Mouse (Mus musculus) kidney, adult 18-20 months (tissue): ENCODE results near the gene Pex6.

Experiments
- DNase-seq: peaks from one replicate; pipeline ENCODE4 v3.0.0; 2021

Gene Pex6

GRCm38 (mm10) chr17:46702100-46702499, 9.2 kb upstream of the Pex6 start:
- DNase-seq = no peak

GRCm38 (mm10) chr17:46702506-46702905, 8.8 kb upstream of the Pex6 start:
- DNase-seq = no peak

- no peak for DNase-seq
Observed at GRCm38 (mm10) chr17:46703971-46704886, 7.0 kb upstream of the Pex6 start.

GRCm38 (mm10) chr17:46704887-46705835, 6.1 kb upstream of the Pex6 start, which contains the start of gene Ppp2r5d:
Gene Ppp2r5d, minus strand, starts transcription at chr17:46705111.
- peak; percentile 97 for DNase-seq

- DNase-seq = no peak
Observed at GRCm38 (mm10) chr17:46706375-46707089, 4.7 kb upstream of the Pex6 start.

- peak; percentile 61 for DNase-seq
Observed at GRCm38 (mm10) chr17:46711612-46712271, 479 bp downstream of the Pex6 start.

- DNase-seq = no peak
Observed at GRCm38 (mm10) chr17:46712442-46712841, 1.2 kb downstream of the Pex6 start.

GRCm38 (mm10) chr17:46713849-46714248, 2.6 kb downstream of the Pex6 start:
- no peak for DNase-seq

GRCm38 (mm10) chr17:46714756-46715481, 3.7 kb downstream of the Pex6 start:
- no peak for DNase-seq

GRCm38 (mm10) chr17:46721077-46721476, 9.8 kb downstream of the Pex6 start:
- no peak for DNase-seq

GRCm38 (mm10) chr17:46724477-46725084, 13.3 kb downstream of the Pex6 start:
- no peak for DNase-seq

GRCm38 (mm10) chr17:46725273-46725672, 14.0 kb downstream of the Pex6 start:
- DNase-seq = no peak

- DNase-seq = no peak
Observed at GRCm38 (mm10) chr17:46725731-46726645, 14.7 kb downstream of the Pex6 start.

GRCm38 (mm10) chr17:46727271-46727670, 16.0 kb downstream of the Pex6 start:
- DNase-seq = no peak

GRCm38 (mm10) chr17:46728021-46728420, 16.8 kb downstream of the Pex6 start:
- DNase-seq = peak; percentile 60

GRCm38 (mm10) chr17:46728496-46728895, 17.2 kb downstream of the Pex6 start:
- DNase-seq = no peak

GRCm38 (mm10) chr17:46728904-46729318, 17.6 kb downstream of the Pex6 start, which contains the start of gene Gnmt:
Gene Gnmt, minus strand, starts transcription at chr17:46729168.
- peak; percentile 90 for DNase-seq

- no peak for DNase-seq
Observed at GRCm38 (mm10) chr17:46734055-46734454, 22.8 kb downstream of the Pex6 start.

GRCm38 (mm10) chr17:46735287-46735686, 24.0 kb downstream of the Pex6 start:
- DNase-seq = no peak

- DNase-seq = no peak
Observed at GRCm38 (mm10) chr17:46736160-46736559, 24.9 kb downstream of the Pex6 start.
